Mouse (Mus musculus): Measurements from ENCODE around the gene Impdh2. TPM values are rescaled to one million over a fixed set of nuclear protein-coding genes. Genes with fewer than 3 reads are reported as not detected.

Impdh2 gene
- 44.2 and 59.9 TPM in 2 replicates for polyA plus RNA-seq (2012; ENCODE audit: insufficient read depth, insufficient read length, missing spikeins)

GRCm38 (mm10) chr9:108560227-108560841, at the start of gene Impdh2:
TSS of gene Impdh2 (plus strand) at chr9:108560286.
- Histone ChIP-seq H3K4me3 (ENCODE audit: insufficient read depth, low read length) (peak within 1 kb of the TSS; percentile 74), H3K27ac (ENCODE audit: insufficient read depth, low read depth, low read length) (peak within 1 kb of the TSS; percentile 39; the same call in 1 of the 2 replicates), H3K4me1 (ENCODE audit: control insufficient read depth, insufficient read depth, low read length) (peaks cover 24% of the 10 kb centered on the region)
- TF ChIP-seq POLR2A (IDR thresholded peaks at IDR 0.05; ENCODE audit: borderline replicate concordance, low read depth, low read length) (0 out of 2 replicates have a peak, but pooled peaks have one; percentile 69), CTCF (IDR thresholded peaks at IDR 0.05; ENCODE audit: low read depth, low read length) (no peak)

DNA sequence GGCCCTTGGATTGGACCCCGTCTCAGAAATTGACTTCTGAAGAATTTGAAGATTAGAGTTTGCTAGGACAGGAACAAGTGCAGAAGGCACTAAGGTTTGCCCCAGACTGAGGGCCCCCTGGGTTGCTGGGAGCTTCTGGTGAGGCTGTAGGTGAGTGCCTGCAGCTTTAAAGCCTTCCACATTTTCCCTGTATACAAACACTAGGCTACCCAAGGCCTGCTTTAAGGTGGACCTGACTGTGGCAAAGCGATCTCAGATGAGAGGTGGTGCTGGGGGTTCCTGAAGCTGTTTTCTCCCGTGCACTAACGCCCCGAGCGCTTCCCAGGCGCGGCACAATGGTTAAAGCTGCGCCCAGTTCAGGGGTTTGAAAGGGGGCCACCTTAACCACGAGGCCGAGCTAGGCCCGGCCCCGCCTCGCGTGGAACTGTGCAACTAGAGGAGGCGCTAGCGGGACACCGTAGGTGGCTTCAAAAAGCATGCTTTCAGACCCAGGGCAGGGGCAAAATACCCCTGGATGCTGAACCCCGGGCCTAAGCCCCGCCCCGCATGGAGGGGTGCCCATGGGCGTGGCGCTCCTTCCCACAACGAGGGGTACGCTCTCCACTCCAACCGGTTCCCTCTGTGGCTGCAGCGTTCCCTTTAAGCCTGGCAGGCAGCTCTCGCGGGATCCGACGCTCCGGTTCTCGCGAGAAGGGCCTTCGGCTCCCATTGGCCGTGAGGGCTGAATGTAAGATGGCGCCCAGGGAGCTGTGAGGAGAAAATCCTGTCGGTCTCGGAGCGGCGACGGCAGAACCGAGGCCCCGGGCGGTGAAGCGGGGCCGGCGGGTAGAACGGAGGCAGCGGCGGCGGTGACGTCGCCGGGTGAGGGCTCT, 43.5 kb upstream of the Impdh2 start, which contains the start of gene Qrich1:
TSS of gene Qrich1 (plus strand) at position 427 of the 872 bp plus-strand sequence.
- Histone ChIP-seq H3K27ac (ENCODE audit: insufficient read depth, low read depth, low read length) (peak within 1 kb of the TSS; percentile 95), H3K4me3 (ENCODE audit: insufficient read depth, low read length) (peak within 1 kb of the TSS; percentile 96), H3K4me1 (ENCODE audit: control insufficient read depth, insufficient read depth, low read length) (peaks cover 14% of the 10 kb centered on the region)
- TF ChIP-seq CTCF (IDR thresholded peaks at IDR 0.05; ENCODE audit: low read depth, low read length), result no peak
- no peak for TF ChIP-seq POLR2A (IDR thresholded peaks at IDR 0.05; ENCODE audit: borderline replicate concordance, low read depth, low read length)

DNA sequence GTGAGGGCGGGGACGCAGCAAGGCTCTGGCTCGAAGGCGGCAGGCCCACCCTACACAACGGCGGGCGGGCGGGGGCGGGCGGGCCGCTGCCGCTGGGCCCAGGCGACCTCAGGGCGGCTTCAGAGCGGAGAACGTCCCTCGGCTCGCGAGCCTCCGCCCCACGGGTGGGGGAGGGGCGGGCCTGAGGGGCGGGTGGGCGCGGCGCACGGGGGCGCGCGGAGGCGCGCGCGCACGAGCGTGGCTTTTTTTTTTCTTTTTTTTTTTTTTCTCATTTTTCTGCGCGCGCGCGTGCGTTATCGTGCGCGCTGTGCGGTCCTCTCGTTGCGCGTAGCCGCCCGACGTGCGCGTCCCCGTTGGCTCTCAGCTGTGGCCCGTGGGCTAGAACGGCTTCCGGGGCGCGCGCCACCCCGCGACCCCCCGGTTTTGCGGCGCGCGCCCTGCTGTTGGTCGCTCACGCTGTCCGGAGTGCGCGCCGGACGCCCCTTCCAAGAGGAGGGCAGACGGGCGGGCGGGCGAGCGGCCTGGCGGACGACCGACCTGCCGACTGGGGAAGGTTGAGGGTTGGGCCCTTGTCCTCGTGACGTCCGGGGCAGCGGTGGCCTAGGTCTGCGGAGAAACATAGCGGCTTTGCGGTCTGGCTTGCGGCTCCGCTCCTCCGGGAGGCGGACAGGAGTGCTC, 42.7 kb upstream of the Impdh2 start:
- TF ChIP-seq POLR2A (IDR thresholded peaks at IDR 0.05; ENCODE audit: borderline replicate concordance, low read depth, low read length) (no peak), CTCF (IDR thresholded peaks at IDR 0.05; ENCODE audit: low read depth, low read length) (no peak)
- H3K27ac ChIP-seq (ENCODE audit: insufficient read depth, low read depth, low read length), result peak overlapping the region; percentile 95
- H3K4me1 ChIP-seq (ENCODE audit: control insufficient read depth, insufficient read depth, low read length), result peaks cover 16% of the 10 kb centered on the region
- peak overlapping the region; percentile 96 for H3K4me3 ChIP-seq (ENCODE audit: insufficient read depth, low read length)

- Histone ChIP-seq H3K4me3 (ENCODE audit: insufficient read depth, low read length) (peak overlapping the region; percentile 67), H3K27ac (ENCODE audit: insufficient read depth, low read depth, low read length) (peak overlapping the region; percentile 71), H3K4me1 (ENCODE audit: control insufficient read depth, insufficient read depth, low read length) (peaks cover 16% of the 10 kb centered on the region)
- TF ChIP-seq CTCF (IDR thresholded peaks at IDR 0.05; ENCODE audit: low read depth, low read length), result no peak
- no peak for TF ChIP-seq POLR2A (IDR thresholded peaks at IDR 0.05; ENCODE audit: borderline replicate concordance, low read depth, low read length)
These were observed 42.2 kb upstream of the Impdh2 start for GRCm38 (mm10) chr9:108517931-108518332.

DNA sequence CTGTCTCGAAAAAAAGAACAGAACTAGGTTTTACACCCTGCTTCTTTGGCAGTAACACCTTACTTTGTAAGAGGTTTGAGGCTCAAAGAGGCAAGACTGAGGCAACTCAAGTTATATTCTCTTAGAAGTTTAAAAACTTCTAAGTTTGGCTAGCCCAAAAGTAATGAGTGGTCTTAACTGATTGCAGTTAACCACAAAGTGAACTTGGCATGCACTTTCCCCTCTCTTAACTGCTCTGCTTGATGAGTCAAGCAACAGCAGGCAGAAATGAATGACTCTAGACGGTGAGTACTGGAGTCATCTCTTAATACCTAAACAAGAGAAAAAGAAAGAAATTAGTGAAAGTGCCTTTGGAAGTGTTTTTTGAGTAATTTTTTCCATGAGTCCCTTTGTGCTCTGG, 38.5 kb upstream of the Impdh2 start:
- TF ChIP-seq POLR2A (IDR thresholded peaks at IDR 0.05; ENCODE audit: borderline replicate concordance, low read depth, low read length) (no peak), CTCF (IDR thresholded peaks at IDR 0.05; ENCODE audit: low read depth, low read length) (no peak)
- no peak overlapping the region for H3K27ac ChIP-seq (ENCODE audit: insufficient read depth, low read depth, low read length)
- no peak overlapping the region for H3K4me3 ChIP-seq (ENCODE audit: insufficient read depth, low read length)
- peaks cover 16% of the 10 kb centered on the region for H3K4me1 ChIP-seq (ENCODE audit: control insufficient read depth, insufficient read depth, low read length)

DNA sequence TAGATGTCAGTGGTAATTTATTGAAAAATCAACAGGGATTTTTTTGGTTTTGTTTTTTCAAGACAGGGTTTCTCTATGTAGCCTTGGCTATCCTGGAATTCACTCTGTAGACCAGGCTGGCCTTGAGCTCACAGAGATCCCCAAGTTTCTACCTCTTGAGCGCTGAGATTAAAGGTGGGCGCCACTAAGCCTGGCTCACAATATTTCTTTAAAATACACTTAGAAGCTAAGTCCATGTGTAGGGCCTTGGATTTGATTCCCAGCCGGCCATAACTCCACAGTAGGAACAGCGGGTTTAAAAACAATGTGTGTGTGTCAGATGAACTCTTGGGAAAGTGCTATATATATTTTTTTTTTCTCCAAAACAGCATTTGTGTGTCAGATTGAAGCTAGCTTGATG, 36.7 kb upstream of the Impdh2 start:
- TF ChIP-seq CTCF (IDR thresholded peaks at IDR 0.05; ENCODE audit: low read depth, low read length) (no peak), POLR2A (IDR thresholded peaks at IDR 0.05; ENCODE audit: borderline replicate concordance, low read depth, low read length) (no peak)
- H3K4me3 ChIP-seq (ENCODE audit: insufficient read depth, low read length), result no peak overlapping the region
- peaks cover 16% of the 10 kb centered on the region for H3K4me1 ChIP-seq (ENCODE audit: control insufficient read depth, insufficient read depth, low read length)
- H3K27ac ChIP-seq (ENCODE audit: insufficient read depth, low read depth, low read length), result no peak overlapping the region

- no peak overlapping the region for H3K27ac ChIP-seq (ENCODE audit: insufficient read depth, low read depth, low read length)
- TF ChIP-seq CTCF (IDR thresholded peaks at IDR 0.05; ENCODE audit: low read depth, low read length), result no peak
- TF ChIP-seq POLR2A (IDR thresholded peaks at IDR 0.05; ENCODE audit: borderline replicate concordance, low read depth, low read length), result no peak
- H3K4me3 ChIP-seq (ENCODE audit: insufficient read depth, low read length), result no peak overlapping the region
- H3K4me1 ChIP-seq (ENCODE audit: control insufficient read depth, insufficient read depth, low read length), result peaks cover 7% of the 10 kb centered on the region
These were observed 34.7 kb upstream of the Impdh2 start for GRCm38 (mm10) chr9:108525400-108525799.

- Histone ChIP-seq H3K27ac (ENCODE audit: insufficient read depth, low read depth, low read length) (no peak overlapping the region), H3K4me1 (ENCODE audit: control insufficient read depth, insufficient read depth, low read length) (no peaks in the 10 kb centered on the region), H3K4me3 (ENCODE audit: insufficient read depth, low read length) (no peak overlapping the region)
- TF ChIP-seq POLR2A (IDR thresholded peaks at IDR 0.05; ENCODE audit: borderline replicate concordance, low read depth, low read length) (no peak), CTCF (IDR thresholded peaks at IDR 0.05; ENCODE audit: low read depth, low read length) (no peak)
These were observed 29.1 kb upstream of the Impdh2 start for GRCm38 (mm10) chr9:108530954-108531353.

DNA sequence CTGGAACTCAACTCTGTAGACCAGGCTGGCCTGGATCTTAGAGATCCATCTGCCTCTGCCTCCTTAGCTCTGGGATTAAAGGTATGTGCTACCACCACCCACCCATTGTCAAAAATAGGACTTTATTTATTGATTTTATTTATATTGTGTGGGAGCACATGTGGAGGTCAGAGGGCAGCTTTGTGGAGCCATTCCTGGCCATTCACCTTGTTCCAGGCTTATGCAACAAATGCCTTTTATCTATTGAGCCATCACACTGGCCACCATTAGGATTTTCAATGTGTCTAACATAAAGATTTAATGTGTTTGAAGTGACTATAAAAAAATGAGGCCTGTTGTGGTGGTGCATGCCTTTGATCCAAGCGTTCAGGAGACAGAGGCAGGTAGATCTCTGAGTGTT, 28.6 kb upstream of the Impdh2 start:
- Histone ChIP-seq H3K27ac (ENCODE audit: insufficient read depth, low read depth, low read length) (no peak overlapping the region), H3K4me1 (ENCODE audit: control insufficient read depth, insufficient read depth, low read length) (no peaks in the 10 kb centered on the region), H3K4me3 (ENCODE audit: insufficient read depth, low read length) (no peak overlapping the region)
- TF ChIP-seq POLR2A (IDR thresholded peaks at IDR 0.05; ENCODE audit: borderline replicate concordance, low read depth, low read length), result no peak

Data from bone marrow macrophage, adult 2 months (primary cell).